Mouse (Mus musculus) kidney, embryonic 16.5 days (tissue): ENCODE results near the gene Abcg2. TPM values are rescaled to one million over a fixed set of nuclear protein-coding genes. Genes with fewer than 3 reads are reported as not detected.
A peak's percentile ranks its signal among the peaks of the same experiment; 100 is the strongest.

Source experiments
- ATAC-seq: fragments of 200-750 bp; cut with Nextera tagmentation; 2 replicates; pipeline ENCODE4 v1.8.0; 2017; ENCODE audit warnings: moderate TSS enrichment; ENCODE audit not compliant: low FRiP score, low TSS enrichment
- H3K27ac ChIP-seq: fragments of 300-500 bp; sonication (generic); 2 replicates; pipeline ENCODE4 v1.5.1; 2014; ENCODE audit warnings: low read length
- H3K27me3 ChIP-seq: fragments of 300-500 bp; sonication (generic); 2 replicates; pipeline ENCODE4 v1.6.1; 2014; ENCODE audit warnings: low read length, control low read depth, mixed read lengths; ENCODE audit not compliant: insufficient read depth
- H3K36me3 ChIP-seq: fragments of 300-500 bp; sonication (generic); 2 replicates; pipeline ENCODE4 v1.6.1; 2014; ENCODE audit warnings: low read length, control low read depth, mixed read lengths; ENCODE audit not compliant: insufficient read depth
- H3K4me1 ChIP-seq: fragments of 300-500 bp; sonication (generic); 2 replicates; pipeline ENCODE4 v1.6.1; 2014; ENCODE audit warnings: low read length, control low read depth, mixed read lengths; ENCODE audit not compliant: insufficient read depth
- H3K4me2 ChIP-seq: fragments of 300-500 bp; sonication (generic); replicated peaks from 2 replicates; pipeline ENCODE4 v1.6.1; 2014; ENCODE audit warnings: low read depth, low read length
- H3K4me3 ChIP-seq: fragments of 300-500 bp; sonication (generic); 2 replicates; pipeline ENCODE4 v1.5.1; 2014; ENCODE audit warnings: mild to moderate bottlenecking, low read length
- H3K9ac ChIP-seq: fragments of 300-500 bp; sonication (generic); replicated peaks from 2 replicates; pipeline ENCODE4 v1.6.1; 2014; ENCODE audit warnings: low read length
- H3K9me3 ChIP-seq: fragments of 300-500 bp; sonication (generic); 2 replicates; pipeline ENCODE4 v1.6.1; 2016; ENCODE audit warnings: low read length, control low read depth
- WGBS: fragments of 180-500 bp; shearing (Covaris S2); extraction: QIAGEN DNeasy Blood & Tissue Kit; methylation state at CpG from one replicate; pipeline ENCODE4 v1.1.7; 2014; 5-methylcytosine and 5-hydroxymethylcytosine counted together
- polyA plus RNA-seq: library from polyadenylated mRNA; unstranded; fragments of >200 nt; fragmentation: Nextera tagmentation; extraction: Ambion mirVana; gene quantifications from 2 replicates; pipeline ENCODE4 v1.2.1, GENCODE M21; 2015

Abcg2 gene
- polyA plus RNA-seq, 1 experiment from 2014 or later = 124 TPM

DNA sequence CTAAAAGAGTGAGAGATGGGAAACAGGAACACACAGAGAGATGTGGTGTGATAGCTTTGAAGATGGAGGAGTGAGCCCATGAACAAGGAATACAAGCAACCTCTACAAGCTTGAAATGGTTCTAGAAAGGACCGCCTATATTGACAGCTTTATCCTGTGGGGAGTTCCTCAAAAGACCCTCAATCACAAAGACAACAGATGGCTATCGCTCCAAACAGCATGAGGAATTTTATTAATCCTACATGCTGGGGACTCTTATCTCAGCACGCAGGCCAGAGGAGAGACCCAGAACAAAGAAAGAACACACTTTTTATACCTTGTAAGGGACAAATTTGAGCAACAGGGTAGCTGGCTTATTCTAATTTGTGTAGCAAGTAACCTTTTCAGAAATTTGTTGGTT is 48.1 kb downstream of the Abcg2 start:
- H3K4me1 ChIP-seq = peaks cover 24% of the 10 kb centered on the region
- no peak overlapping the region for H3K27ac ChIP-seq
- 56% methylated on average over 3 of the region's 3 CpGs for WGBS
- no peak for ATAC-seq
- no peak overlapping the region for H3K4me2 ChIP-seq
- no peak overlapping the region for H3K9ac ChIP-seq
- H3K27me3 ChIP-seq = no peaks in the 10 kb centered on the region
- H3K9me3 ChIP-seq = no peaks in the 10 kb centered on the region
- H3K36me3 ChIP-seq = no peaks in the 10 kb centered on the region
- no peak overlapping the region for H3K4me3 ChIP-seq

DNA sequence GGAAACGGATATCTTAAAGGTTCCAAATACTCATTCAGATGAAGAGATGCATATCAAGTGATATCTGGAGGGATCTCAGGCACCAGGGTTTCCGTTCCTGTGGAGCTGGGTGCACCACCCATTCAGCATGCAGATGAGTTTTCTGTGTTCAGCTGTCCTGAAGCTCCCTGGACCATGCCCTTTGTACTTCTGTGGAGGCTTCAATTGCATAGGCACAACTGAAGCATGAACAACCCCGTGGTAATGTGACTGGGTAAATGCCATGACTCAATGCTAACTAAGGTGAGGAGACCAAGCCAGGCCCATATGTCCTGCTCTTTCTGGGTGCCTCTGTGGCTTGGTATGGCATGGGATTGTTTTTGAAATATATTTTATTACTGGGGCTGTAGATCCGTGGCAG is 49.4 kb downstream of the Abcg2 start:
- Histone ChIP-seq H3K4me3 (no peak overlapping the region), H3K36me3 (no peaks in the 10 kb centered on the region), H3K27ac (no peak overlapping the region), H3K27me3 (no peaks in the 10 kb centered on the region), H3K9me3 (no peaks in the 10 kb centered on the region), H3K9ac (no peak overlapping the region), H3K4me2 (no peak overlapping the region), H3K4me1 (peaks cover 26% of the 10 kb centered on the region)
- 52% methylated on average over 4 of the region's 4 CpGs for WGBS
- peak; percentile 93 for ATAC-seq

DNA sequence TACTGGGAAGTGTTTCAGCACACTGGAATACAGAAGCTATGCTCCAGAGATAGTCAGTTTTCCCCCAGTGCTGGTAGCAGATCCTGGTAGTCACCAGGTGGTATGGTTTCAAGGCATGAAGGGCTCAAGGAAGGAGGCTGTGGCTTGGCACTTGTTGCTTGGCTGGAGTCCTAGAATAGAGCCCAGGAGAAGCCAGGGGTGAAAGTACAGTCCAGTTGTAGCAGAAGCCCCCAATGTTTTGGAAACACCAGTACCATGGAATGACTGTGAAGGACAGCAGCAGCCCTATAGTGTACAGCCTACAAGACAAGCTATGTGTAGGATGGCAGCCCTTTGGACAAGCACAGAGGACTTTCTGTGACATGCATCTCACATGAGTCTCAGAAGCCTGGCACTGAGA is 54.2 kb downstream of the Abcg2 start:
- no peak overlapping the region for H3K4me3 ChIP-seq
- peak overlapping the region; percentile 61; the same call in 1 of the 2 replicates for H3K27ac ChIP-seq
- no peaks in the 10 kb centered on the region for H3K27me3 ChIP-seq
- peaks cover 21% of the 10 kb centered on the region for H3K4me1 ChIP-seq
- no peak overlapping the region for H3K9ac ChIP-seq
- H3K4me2 ChIP-seq = no peak overlapping the region
- ATAC-seq = no peak
- no peaks in the 10 kb centered on the region for H3K36me3 ChIP-seq
- H3K9me3 ChIP-seq = no peaks in the 10 kb centered on the region

DNA sequence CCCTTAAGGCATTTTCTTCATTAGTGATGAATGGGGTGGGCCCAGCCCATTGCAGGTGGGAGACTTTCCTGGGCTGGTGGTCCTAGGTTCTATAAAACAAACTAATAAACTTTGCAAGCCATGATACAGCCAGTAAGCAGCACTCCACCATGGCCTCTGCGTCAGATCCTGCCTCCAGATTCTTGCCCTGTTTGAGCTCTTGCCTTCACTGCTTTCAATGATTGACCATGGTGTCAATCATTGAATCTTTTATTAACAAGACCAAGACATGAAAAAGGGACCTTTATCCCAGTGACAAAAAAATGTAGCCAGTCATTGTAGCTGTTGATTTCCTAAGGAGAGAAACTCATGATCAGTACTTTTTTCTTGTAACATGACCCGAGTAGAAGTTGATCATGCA is 55.1 kb downstream of the Abcg2 start:
- WGBS = 68% methylated on average over 2 of the region's 2 CpGs
- 0 out of 2 replicates have a peak, but pooled peaks have one; percentile 24 for ATAC-seq
- H3K27ac ChIP-seq = peak overlapping the region; percentile 69

DNA sequence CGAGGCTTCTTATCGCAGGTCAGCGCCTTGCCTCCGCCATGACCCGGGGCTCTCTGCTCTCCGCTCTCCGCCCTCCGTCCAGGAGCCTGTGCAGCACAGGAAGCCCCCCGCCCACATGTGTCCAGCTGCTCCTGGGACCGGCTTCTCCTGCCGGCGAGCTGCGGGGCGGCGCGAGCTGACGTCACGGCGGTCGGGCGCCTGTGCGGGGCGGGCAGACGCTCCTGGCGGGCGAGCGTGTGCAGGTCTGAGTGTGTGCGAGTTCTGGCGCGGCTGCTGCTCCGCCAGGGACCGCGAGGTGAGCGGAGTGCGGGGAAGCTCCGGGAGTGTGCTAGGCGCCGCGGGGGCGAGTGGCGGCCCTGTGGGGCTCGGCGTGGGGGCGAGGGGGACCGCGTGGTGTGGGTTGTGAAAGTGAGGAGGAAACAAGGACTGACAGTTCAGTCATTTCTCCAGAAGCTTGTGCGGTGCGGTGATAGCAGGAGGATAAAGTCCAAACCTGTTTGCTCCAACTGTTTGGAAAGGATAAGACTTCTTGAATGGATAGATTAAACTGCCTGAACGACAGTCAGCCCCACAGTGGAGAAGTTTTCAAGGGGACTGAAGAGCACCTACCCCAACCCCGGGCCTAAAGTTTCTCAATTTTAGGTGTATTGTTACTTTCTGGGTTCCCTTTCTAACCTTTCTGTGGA is 56.2 kb downstream of the Abcg2 start:
- H3K4me3 ChIP-seq = peak overlapping the region; percentile 80
- H3K27ac ChIP-seq = peak overlapping the region; percentile 86
- 0% methylated on average over 50 of the region's 50 CpGs for WGBS
- peak overlapping the region; percentile 87 for H3K9ac ChIP-seq
- peaks cover 20% of the 10 kb centered on the region for H3K4me1 ChIP-seq
- H3K9me3 ChIP-seq = no peaks in the 10 kb centered on the region
- no peaks in the 10 kb centered on the region for H3K27me3 ChIP-seq
- ATAC-seq = peak; percentile 99
- peak overlapping the region; percentile 75 for H3K4me2 ChIP-seq
- no peaks in the 10 kb centered on the region for H3K36me3 ChIP-seq

More for the DNA sequence above, 55.1 kb downstream of the Abcg2 start:
- peaks cover 20% of the 10 kb centered on the region for H3K4me1 ChIP-seq
- H3K9ac ChIP-seq = no peak overlapping the region
- no peaks in the 10 kb centered on the region for H3K36me3 ChIP-seq
- H3K9me3 ChIP-seq = no peaks in the 10 kb centered on the region
- H3K4me2 ChIP-seq = no peak overlapping the region
- no peak overlapping the region for H3K4me3 ChIP-seq
- H3K27me3 ChIP-seq = no peaks in the 10 kb centered on the region

DNA sequence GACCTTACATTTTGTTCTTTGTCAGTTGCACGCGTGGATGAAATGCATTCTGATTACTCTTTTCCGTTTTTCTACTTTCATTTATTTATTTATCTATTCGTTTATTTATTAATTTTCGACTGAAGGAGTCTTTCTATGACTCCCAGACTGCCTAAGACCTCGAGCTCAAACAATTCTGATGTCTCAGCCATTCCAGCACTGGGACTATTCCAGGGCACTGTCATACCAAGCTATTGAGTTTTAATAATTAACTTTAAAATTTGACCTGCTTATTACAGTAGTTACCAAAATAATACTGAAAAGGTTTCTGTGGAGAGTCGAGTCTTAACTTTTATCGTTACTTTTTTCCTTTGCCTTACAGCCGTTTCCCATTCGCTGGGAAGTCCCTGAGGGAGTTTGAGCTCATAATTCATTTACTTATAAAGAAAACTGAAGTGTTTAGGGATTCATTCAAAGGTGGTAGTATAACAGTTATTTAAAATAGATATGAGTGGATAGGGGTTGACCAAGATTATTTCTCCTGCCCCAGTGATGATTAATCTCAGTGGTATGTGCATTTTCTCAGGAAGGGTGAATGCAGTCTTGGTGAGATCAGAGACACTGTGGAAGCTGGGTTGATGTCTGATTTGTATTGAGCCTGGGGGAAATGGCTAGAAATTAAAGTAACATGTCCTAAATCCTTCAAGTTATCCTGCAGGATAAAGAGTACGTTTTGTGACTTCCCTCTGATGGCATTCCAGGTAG is 56.9 kb downstream of the Abcg2 start:
- ATAC-seq = no peak
- peak overlapping the region; percentile 80 for H3K4me3 ChIP-seq
- peaks cover 20% of the 10 kb centered on the region for H3K4me1 ChIP-seq
- H3K9ac ChIP-seq = peak overlapping the region; percentile 46; the same call in 1 of the 2 replicates
- no peaks in the 10 kb centered on the region for H3K27me3 ChIP-seq
- H3K27ac ChIP-seq = no peak overlapping the region; the same call in 1 of the 2 replicates
- peak overlapping the region; percentile 75 for H3K4me2 ChIP-seq
- H3K36me3 ChIP-seq = no peaks in the 10 kb centered on the region
- no peaks in the 10 kb centered on the region for H3K9me3 ChIP-seq
- WGBS = 20% methylated on average over 11 of the region's 11 CpGs

DNA sequence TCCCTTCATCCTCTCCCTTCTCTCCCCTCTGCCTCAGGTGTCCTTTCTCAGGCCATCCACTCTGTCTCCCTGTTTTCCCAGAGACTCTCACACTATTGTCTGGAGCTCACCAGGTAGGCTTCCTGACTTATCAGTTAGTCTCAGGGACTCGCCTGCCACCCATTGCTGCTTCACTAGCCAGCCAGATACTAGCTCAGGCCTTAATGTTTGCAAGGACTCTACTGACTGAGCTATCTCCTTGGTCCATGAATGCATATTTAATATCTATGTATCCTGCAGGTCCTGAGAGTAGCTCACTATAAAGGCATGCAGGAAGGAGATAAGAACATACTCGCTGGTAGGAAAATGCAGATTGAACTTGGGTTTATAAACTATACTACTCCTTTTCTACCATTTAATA is 57.9 kb downstream of the Abcg2 start:
- no peak overlapping the region for H3K4me3 ChIP-seq
- H3K9me3 ChIP-seq = no peaks in the 10 kb centered on the region
- no peak for ATAC-seq
- no peak overlapping the region for H3K9ac ChIP-seq
- H3K27ac ChIP-seq = no peak overlapping the region
- WGBS = 78% methylated on average over 2 of the region's 2 CpGs
- no peaks in the 10 kb centered on the region for H3K36me3 ChIP-seq
- H3K4me2 ChIP-seq = peak overlapping the region; percentile 75; the same call in 1 of the 2 replicates
- no peaks in the 10 kb centered on the region for H3K27me3 ChIP-seq
- peaks cover 20% of the 10 kb centered on the region for H3K4me1 ChIP-seq

DNA sequence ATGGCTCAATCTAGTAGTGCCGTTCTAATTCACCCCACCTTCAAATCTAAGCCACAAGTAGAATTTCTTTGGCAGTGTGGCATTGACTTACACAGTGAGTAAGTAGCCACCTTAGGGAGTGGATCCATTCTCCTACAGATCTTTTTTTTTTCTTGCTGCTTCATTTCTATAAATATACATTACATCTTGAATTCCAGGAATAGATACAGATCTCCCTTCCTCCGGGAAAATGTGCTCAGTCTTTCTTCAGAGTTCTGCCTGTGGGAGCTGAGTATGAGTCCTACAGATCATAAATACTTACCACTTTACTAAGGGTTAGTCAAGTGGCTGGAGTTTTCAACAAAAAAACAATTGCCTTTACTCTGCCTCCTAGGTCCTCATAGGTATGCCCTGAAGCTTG is 60.3 kb downstream of the Abcg2 start:
- Histone ChIP-seq H3K4me1 (peaks cover 18% of the 10 kb centered on the region), H3K36me3 (no peaks in the 10 kb centered on the region), H3K9ac (no peak overlapping the region), H3K9me3 (no peaks in the 10 kb centered on the region), H3K27ac (no peak overlapping the region), H3K4me3 (no peak overlapping the region), H3K4me2 (no peak overlapping the region), H3K27me3 (no peaks in the 10 kb centered on the region)
- WGBS = 73% methylated on average over 2 of the region's 2 CpGs
- ATAC-seq = no peak

DNA sequence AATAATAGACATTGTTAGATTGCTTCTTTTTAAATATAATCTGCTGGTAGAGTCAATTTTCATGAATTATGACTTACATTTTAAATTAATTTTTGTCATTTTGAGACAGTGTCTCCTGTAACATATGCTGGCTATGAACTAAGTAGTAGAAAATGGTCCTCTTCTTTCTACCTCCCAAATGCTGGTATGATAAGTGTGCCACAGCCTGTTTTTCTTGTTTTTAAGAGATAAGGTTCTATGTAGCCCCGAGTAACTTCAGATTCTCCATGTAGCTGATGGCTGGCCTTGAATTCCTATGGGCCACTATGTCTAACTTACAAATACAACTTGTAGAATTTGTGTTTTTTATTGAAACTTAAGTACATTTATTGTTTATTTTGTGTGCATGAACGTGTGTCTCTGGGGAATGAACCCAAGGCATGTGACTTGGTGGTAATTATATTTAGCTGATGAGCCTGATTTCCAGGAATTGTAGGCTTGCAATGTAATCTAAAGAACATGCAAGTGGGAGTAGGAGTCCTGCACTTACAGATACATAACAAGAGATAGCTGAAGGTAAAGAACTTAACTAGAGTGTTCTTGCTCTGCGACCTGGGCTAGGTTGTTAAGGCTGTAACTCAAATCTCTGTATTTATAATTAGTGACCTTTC is 63.9 kb downstream of the Abcg2 start:
- 64% methylated on average over 3 of the region's 3 CpGs for WGBS
- no peak overlapping the region for H3K4me3 ChIP-seq
- ATAC-seq = no peak
- H3K27me3 ChIP-seq = no peaks in the 10 kb centered on the region
- no peak overlapping the region for H3K4me2 ChIP-seq
- no peak overlapping the region for H3K27ac ChIP-seq
- H3K4me1 ChIP-seq = 0 out of 2 replicates have a peak, but pooled peaks cover 3% of the 10 kb centered on the region
- no peaks in the 10 kb centered on the region for H3K36me3 ChIP-seq
- no peaks in the 10 kb centered on the region for H3K9me3 ChIP-seq
- no peak overlapping the region for H3K9ac ChIP-seq
